Mouse (Mus musculus) olfactory bulb, adult 2 months (tissue): ENCODE measurements around the gene Pld1. TPM values are rescaled to one million over a fixed set of nuclear protein-coding genes. Genes with fewer than 3 reads are reported as not detected.

ENCODE experiments used
- H3K27ac ChIP-seq: fragments of 200-500 bp; 2 replicates; pipeline ENCODE4 v1.5.1; 2012; ENCODE audit warnings: low read depth, low read length; ENCODE audit not compliant: insufficient read depth
- H3K4me1 ChIP-seq: fragments of 200-500 bp; 2 replicates; pipeline ENCODE4 v1.6.1; 2012; ENCODE audit warnings: low read length; ENCODE audit not compliant: control insufficient read depth, insufficient read depth
- H3K4me3 ChIP-seq: fragments of 200-500 bp; 2 replicates; pipeline ENCODE4 v1.5.1; 2012; ENCODE audit warnings: mild to moderate bottlenecking, low read depth, low read length, moderate library complexity; ENCODE audit not compliant: insufficient read depth
- CTCF ChIP-seq: fragments of 200-500 bp; IDR thresholded peaks from 2 replicates; pipeline ENCODE4 v1.5.1; 2012; ENCODE audit warnings: low read depth, mild to moderate bottlenecking, low read length, moderate library complexity; ENCODE audit not compliant: insufficient read depth
- POLR2A ChIP-seq: fragments of 200-500 bp; IDR thresholded peaks from 2 replicates; pipeline ENCODE4 v1.6.1; 2012; ENCODE audit warnings: mild to moderate bottlenecking, low read depth, low read length, moderate library complexity; ENCODE audit not compliant: insufficient read depth
- WGBS: fragments of 180-500 bp; shearing (Covaris S2); methylation state at CpG from one replicate; pipeline ENCODE4 v1.1.7; 2018; 5-methylcytosine and 5-hydroxymethylcytosine counted together
- polyA plus RNA-seq: library from polyadenylated mRNA; stranded (reverse); fragments of >200 nt; gene quantifications from 2 replicates; pipeline ENCODE4 v1.2.4, GENCODE M21; 2012; ENCODE audit warnings: low replicate concordance; ENCODE audit not compliant: missing spikeins, insufficient read depth, insufficient read length

The Pld1 gene
- polyA plus RNA-seq, 1 experiment = not detected

DNA sequence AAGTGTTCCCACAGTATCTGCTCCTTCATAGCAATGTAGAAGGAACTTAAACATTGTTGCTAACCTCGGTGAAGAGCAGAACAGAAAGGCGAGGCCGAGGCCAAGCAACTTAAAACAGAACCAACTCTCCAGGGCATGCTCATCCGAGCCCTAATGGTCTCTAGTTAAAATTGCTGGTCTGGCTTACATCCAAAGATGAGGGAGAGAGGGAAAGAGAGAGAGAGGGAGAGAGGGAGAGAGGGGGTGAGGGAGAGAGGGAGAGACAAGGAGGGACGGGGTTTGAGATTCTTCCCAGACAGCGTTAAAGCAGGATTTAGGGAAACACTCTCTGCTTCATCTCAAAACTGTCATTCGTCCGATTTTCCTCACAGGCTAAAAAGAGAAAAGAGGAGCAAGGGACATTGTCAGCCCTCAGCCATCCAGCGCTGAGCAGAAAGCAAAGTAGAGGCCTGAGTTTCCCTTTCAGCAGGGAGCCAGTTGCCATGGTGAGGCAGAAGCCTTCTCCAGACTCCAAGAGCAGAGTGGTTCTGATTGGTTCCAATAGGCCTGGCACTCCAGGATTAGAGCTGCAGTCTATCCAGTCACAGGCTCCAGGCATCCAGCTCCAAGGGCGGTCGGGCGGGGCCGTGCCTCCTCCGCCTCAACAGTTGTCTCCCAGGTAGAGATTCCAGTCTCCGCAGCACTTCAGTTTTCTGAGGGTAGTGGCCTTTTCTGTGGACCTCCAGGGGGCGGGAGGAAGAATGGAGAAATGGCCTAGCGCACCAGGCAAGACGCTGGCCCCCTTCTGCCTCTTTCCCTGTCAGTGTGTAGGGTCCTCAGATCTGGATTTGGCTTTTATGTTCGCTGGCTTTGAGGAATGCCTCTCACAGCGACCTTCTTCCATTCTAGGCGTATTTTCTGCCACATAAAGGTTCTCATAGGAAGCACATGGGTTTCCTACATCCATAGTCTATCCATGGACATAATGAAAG is 237.8 kb downstream of the Pld1 start:
- no peak for TF ChIP-seq CTCF
- TF ChIP-seq POLR2A = 0 out of 2 replicates have a peak, but pooled peaks have one; percentile 19
- Histone ChIP-seq H3K27ac (peak overlapping the region; percentile 73), H3K4me1 (peaks cover 8% of the 10 kb centered on the region), H3K4me3 (peak overlapping the region; percentile 39)
- WGBS = 9% methylated on average over 21 of the region's 21 CpGs

DNA sequence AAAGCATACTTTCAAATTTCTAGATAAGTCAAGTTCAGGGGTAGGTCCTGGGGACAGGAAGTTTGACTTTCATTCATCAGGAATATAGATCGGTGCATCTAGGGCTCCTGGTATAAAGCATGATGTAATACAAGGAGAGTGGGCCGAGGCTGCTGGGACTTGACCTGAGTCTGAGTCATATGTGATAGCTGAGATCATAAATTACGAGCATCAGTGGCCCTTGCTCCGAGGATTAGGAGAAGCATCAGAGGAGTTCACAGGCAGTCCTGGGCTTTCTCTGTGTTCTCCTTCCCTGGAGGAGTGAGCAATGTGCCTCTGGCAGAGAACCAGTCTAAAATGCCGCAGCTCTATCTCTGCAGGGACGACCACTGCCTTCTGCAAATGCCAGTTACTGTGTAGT is 239.8 kb downstream of the Pld1 start:
- peaks cover 4% of the 10 kb centered on the region; the same call in 1 of the 2 replicates for H3K4me1 ChIP-seq
- no peak overlapping the region for H3K27ac ChIP-seq
- 57% methylated on average over 6 of the region's 6 CpGs for WGBS
- no peak for TF ChIP-seq CTCF
- TF ChIP-seq POLR2A = no peak
- H3K4me3 ChIP-seq = no peak overlapping the region

Other genes starting within 250 kb of the Pld1 start
- gene Fndc3b, start 227.4 kb upstream of the Pld1 start, polyA plus RNA-seq = not detected in 2 replicates
- not detected in 2 replicates for gene Tmem212, start 42.3 kb upstream of the Pld1 start, polyA plus RNA-seq